Mouse (Mus musculus) intestine, embryonic 16.5 days (tissue): ENCODE data around the gene Apeh. TPM values are rescaled to one million over a fixed set of nuclear protein-coding genes. Genes with fewer than 3 reads are reported as not detected.

Experiments
- ATAC-seq: fragments of 200-750 bp; cut with Nextera tagmentation; 2 replicates; pipeline ENCODE4 v1.8.0; 2017; ENCODE audit warnings: moderate TSS enrichment, moderate library complexity
- H3K27ac ChIP-seq: fragments of 300-500 bp; sonication (generic); 2 replicates; pipeline ENCODE4 v1.5.1; 2014; ENCODE audit warnings: mild to moderate bottlenecking, low read length
- H3K27me3 ChIP-seq: fragments of 300-500 bp; sonication (generic); replicated peaks from 2 replicates; pipeline ENCODE4 v1.6.1; 2014; ENCODE audit warnings: low read length, control low read depth, mixed read lengths; ENCODE audit not compliant: control insufficient read depth, insufficient read depth
- H3K36me3 ChIP-seq: fragments of 300-500 bp; sonication (generic); 2 replicates; pipeline ENCODE4 v1.6.1; 2014; ENCODE audit warnings: low read length, control low read depth; ENCODE audit not compliant: control insufficient read depth, insufficient read depth
- H3K4me1 ChIP-seq: fragments of 300-500 bp; sonication (generic); 2 replicates; pipeline ENCODE4 v1.6.1; 2014; ENCODE audit warnings: low read length, control low read depth, mixed read lengths; ENCODE audit not compliant: control insufficient read depth, insufficient read depth
- H3K4me2 ChIP-seq: fragments of 300-500 bp; sonication (generic); 2 replicates; pipeline ENCODE4 v1.6.1; 2014; ENCODE audit warnings: low read depth, low read length, control low read depth
- H3K4me3 ChIP-seq: fragments of 300-500 bp; sonication (generic); 2 replicates; pipeline ENCODE4 v1.5.1; 2014; ENCODE audit warnings: mild to moderate bottlenecking, low read length
- H3K9ac ChIP-seq: fragments of 300-500 bp; sonication (generic); 2 replicates; pipeline ENCODE4 v1.6.1; 2014; ENCODE audit warnings: low read depth, low read length
- H3K9me3 ChIP-seq: fragments of 300-500 bp; sonication (generic); 2 replicates; pipeline ENCODE4 v1.6.1; 2016; ENCODE audit warnings: low read length, control low read depth; ENCODE audit not compliant: control insufficient read depth
- WGBS: fragments of 180-500 bp; shearing (Covaris S2); extraction: QIAGEN DNeasy Blood & Tissue Kit; methylation state at CpG from one replicate; pipeline ENCODE4 v1.1.7; 2014; 5-methylcytosine and 5-hydroxymethylcytosine counted together
- microRNA-seq: library from miRNA; unstranded; fragments of <30 nt; microRNA quantifications from one replicate; pipeline ENCODE4, GENCODE M21; 2016
- polyA plus RNA-seq: library from polyadenylated mRNA; unstranded; fragments of >200 nt; fragmentation: Nextera tagmentation; extraction: Ambion mirVana; gene quantifications from 2 replicates; pipeline ENCODE4 v1.2.1, GENCODE M21; 2015

Gene Apeh
- polyA plus RNA-seq, 1 experiment from 2014 or later = 105 TPM

DNA sequence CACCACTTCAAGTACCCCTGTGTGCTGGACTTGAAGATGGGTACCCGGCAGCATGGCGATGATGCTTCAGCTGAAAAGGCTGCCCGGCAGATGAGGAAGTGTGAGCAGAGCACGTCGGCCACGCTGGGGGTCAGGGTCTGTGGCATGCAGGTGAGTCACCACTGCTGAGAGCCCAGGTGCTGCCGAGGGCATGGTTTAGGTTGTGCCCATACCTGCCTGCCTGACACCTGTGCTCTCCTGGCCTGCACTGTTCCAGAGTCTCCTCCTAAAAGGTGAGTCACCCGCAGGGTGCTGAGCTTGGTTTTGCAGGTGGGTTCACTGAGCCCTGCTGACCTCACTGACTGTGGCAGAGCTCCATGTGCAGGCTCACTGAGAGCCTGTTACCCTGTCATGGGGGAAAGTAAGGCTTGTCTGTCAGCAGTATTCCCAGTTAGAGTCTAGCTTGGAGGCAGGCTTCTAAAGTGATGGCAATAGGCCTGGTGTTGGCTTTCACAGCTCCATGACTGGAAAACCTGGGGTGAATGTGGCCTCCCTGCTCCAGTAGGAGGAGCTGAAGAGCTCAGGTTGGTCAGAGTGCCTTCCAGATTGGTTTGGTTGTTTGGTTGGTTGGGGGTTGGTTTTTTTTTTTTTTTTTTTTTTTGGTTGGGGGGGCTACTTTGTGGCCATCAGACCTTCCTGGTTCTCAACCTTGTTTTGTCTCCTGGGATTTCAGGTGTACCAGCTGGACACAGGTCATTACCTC, 49.5 kb downstream of the Apeh start:
- 0 out of 2 replicates have a peak, but pooled peaks cover 9% of the 10 kb centered on the region for H3K36me3 ChIP-seq
- no peak overlapping the region for H3K27ac ChIP-seq
- peaks cover 17% of the 10 kb centered on the region for H3K4me1 ChIP-seq
- ATAC-seq = no peak
- no peaks in the 10 kb centered on the region for H3K27me3 ChIP-seq
- no peaks in the 10 kb centered on the region for H3K9me3 ChIP-seq
- no peak overlapping the region for H3K4me2 ChIP-seq
- H3K4me3 ChIP-seq = no peak overlapping the region
- 98% methylated on average over 8 of the region's 8 CpGs for WGBS
- H3K9ac ChIP-seq = no peak overlapping the region

Small RNA genes lying within 50 kb of the gene (microRNA-seq; reads per million reads assigned to microRNA genes)
- gene Gm47303 (not detected), gene Mir7088 (not detected)

Other genes starting within 250 kb of the Apeh start
- gene Rbm6, start 221.4 kb downstream of the Apeh start, polyA plus RNA-seq = 48.6 and 55.4 TPM in 2 replicates
- 22.5 and 23.8 TPM in 2 replicates for gene Mon1a, start 206.5 kb downstream of the Apeh start, polyA plus RNA-seq
- gene Mst1r, start 187.7 kb downstream of the Apeh start, polyA plus RNA-seq = 13.3 and 16.9 TPM in 2 replicates
- gene Actl11, start 166.1 kb downstream of the Apeh start, polyA plus RNA-seq = not detected in 2 replicates
- gene Camkv, start 158.9 kb downstream of the Apeh start, polyA plus RNA-seq = 1.3 and 1.7 TPM in 2 replicates
- gene Traip, start 144.5 kb downstream of the Apeh start, polyA plus RNA-seq = 12.4 and 17.0 TPM in 2 replicates
- gene Uba7, start 119.1 kb downstream of the Apeh start, polyA plus RNA-seq = 32.8 and 35.5 TPM in 2 replicates
- gene Gm20661, start 111.5 kb downstream of the Apeh start, polyA plus RNA-seq = 4.5 and 5.0 TPM in 2 replicates
- gene Inka1, start 108.7 kb downstream of the Apeh start, polyA plus RNA-seq = 34.0 and 35.8 TPM in 2 replicates
- gene Cdhr4, start 102.1 kb downstream of the Apeh start, polyA plus RNA-seq = 9.0 and 9.6 TPM in 2 replicates
- gene Gm20662, start 98.3 kb downstream of the Apeh start, polyA plus RNA-seq = 0.07 and 0.54 TPM in 2 replicates
- gene Ip6k1, start 92.1 kb downstream of the Apeh start, polyA plus RNA-seq = 37.1 and 40.5 TPM in 2 replicates
- 105 and 115 TPM in 2 replicates for gene Gmppb, start 45.4 kb downstream of the Apeh start, polyA plus RNA-seq
- gene Amigo3, start 41.4 kb downstream of the Apeh start, polyA plus RNA-seq = 3.2 and 4.2 TPM in 2 replicates
- gene Mst1, start 14.2 kb downstream of the Apeh start, polyA plus RNA-seq = 1.8 and 2.0 TPM in 2 replicates
- gene Rnf123, start 11.3 kb downstream of the Apeh start, polyA plus RNA-seq = 20.3 and 22.3 TPM in 2 replicates
- 5.4 TPM in 2 replicates for gene Bsn, start 95.8 kb upstream of the Apeh start, polyA plus RNA-seq
- gene Dag1, start 169.4 kb upstream of the Apeh start, polyA plus RNA-seq = 67.9 and 76.8 TPM in 2 replicates
- gene Nicn1, start 195.8 kb upstream of the Apeh start, polyA plus RNA-seq = 24.6 and 29.1 TPM in 2 replicates
- gene Amt, start 202.2 kb upstream of the Apeh start, polyA plus RNA-seq = 15.5 TPM in 2 replicates
- 425 and 427 TPM in 2 replicates for gene Rhoa, start 211.5 kb upstream of the Apeh start, polyA plus RNA-seq
- gene Tcta, start 211.6 kb upstream of the Apeh start, polyA plus RNA-seq = 40.9 and 45.1 TPM in 2 replicates
- gene Gpx1, start 244.3 kb upstream of the Apeh start, polyA plus RNA-seq = 1,298 and 1,315 TPM in 2 replicates